Mouse (Mus musculus) left cerebral cortex, postnatal 10 days (tissue): ENCODE results near the gene Ang. TPM values are rescaled to one million over a fixed set of nuclear protein-coding genes. Genes with fewer than 3 reads are reported as not detected.
A peak's percentile ranks its signal among the peaks of the same experiment; 100 is the strongest.

Source experiments
- DNase-seq, 2 experiments: peaks; one replicate each; pipeline ENCODE4 v3.0.0; 2021 to 2022; ENCODE audit warnings: low spot score in 2 of 2, mixed read lengths in 1 of 2; ENCODE audit errors: extremely low spot score in 1 of 2
- intact Hi-C: fragments of 180-260 bp; cut with DNase I; formaldehyde crosslinking; loops from one replicate; pipeline ENCODE4 v1.15.1; 2025
- total RNA-seq, 2 experiments: library from RNA; stranded (reverse); gene quantifications; 2 replicates each; pipeline ENCODE4 v1.2.3; 2021

Gene Ang
- total RNA-seq, 2 experiments from 2014 or later: 2.5 to 3.7 TPM

GRCm38 (mm10) chr14:51106449-51106967 lies 15.6 kb downstream of the Ang start:
- intact Hi-C loops: loop anchor here (10.0 kb wide), 2 partner anchors 138 to 238 kb away; no protein-coding TSS in a partner anchor

GRCm38 (mm10) chr14:51111966-51112365 lies 21.0 kb downstream of the Ang start:
- intact Hi-C loops: no loop called here
- DNase-seq: no peak

More at GRCm38 (mm10) chr14:51106449-51106967, 15.6 kb downstream of the Ang start:
- DNase-seq: no peak

- intact Hi-C loops: no loop called here
- no peak for DNase-seq
Observed at GRCm38 (mm10) chr14:51113476-51113875, 22.5 kb downstream of the Ang start.

- DNase-seq: no peak
- intact Hi-C loops: no loop called here
Observed at GRCm38 (mm10) chr14:51113916-51114560, 23.1 kb downstream of the Ang start, which contains the start of gene Eddm3b. TSS of gene Eddm3b (plus strand) at chr14:51114426.

- intact Hi-C loops: no loop called here
- no peak for DNase-seq
Observed at GRCm38 (mm10) chr14:51125684-51126083, 34.7 kb downstream of the Ang start.

- intact Hi-C loops: no loop called here
- DNase-seq: no peak
Observed at GRCm38 (mm10) chr14:51127648-51128258, 36.8 kb downstream of the Ang start.

- intact Hi-C loops: no loop called here
- no peak for DNase-seq
Observed at GRCm38 (mm10) chr14:51128775-51129623, 38.0 kb downstream of the Ang start.

- intact Hi-C loops: no loop called here
- no peak for DNase-seq
Observed at GRCm38 (mm10) chr14:51129624-51129975, 38.6 kb downstream of the Ang start.

- intact Hi-C loops: no loop called here
- no peak for DNase-seq
Observed at GRCm38 (mm10) chr14:51130315-51130940, 39.5 kb downstream of the Ang start.

- intact Hi-C loops: no loop called here
- no peak for DNase-seq
Observed at GRCm38 (mm10) chr14:51131086-51131815, 40.3 kb downstream of the Ang start.

GRCm38 (mm10) chr14:51132372-51132771 lies 41.4 kb downstream of the Ang start:
- intact Hi-C loops: no loop called here
- no peak for DNase-seq

GRCm38 (mm10) chr14:51140342-51140741 lies 49.4 kb downstream of the Ang start:
- DNase-seq: no peak
- intact Hi-C loops: no loop called here

GRCm38 (mm10) chr14:51142119-51142518 lies 51.2 kb downstream of the Ang start:
- intact Hi-C loops: no loop called here
- no peak for DNase-seq

GRCm38 (mm10) chr14:51142568-51142967 lies 51.6 kb downstream of the Ang start:
- DNase-seq: no peak

GRCm38 (mm10) chr14:51143287-51143686 lies 52.3 kb downstream of the Ang start:
- intact Hi-C loops: no loop called here
- peak in 1 of 2 experiments; percentile 10 for DNase-seq

More at GRCm38 (mm10) chr14:51142568-51142967, 51.6 kb downstream of the Ang start:
- intact Hi-C loops: no loop called here

GRCm38 (mm10) chr14:51143937-51144336 lies 53.0 kb downstream of the Ang start:
- intact Hi-C loops: no loop called here
- no peak for DNase-seq

GRCm38 (mm10) chr14:51144451-51144850 lies 53.5 kb downstream of the Ang start:
- intact Hi-C loops: no loop called here
- no peak for DNase-seq

- no peak for DNase-seq
- intact Hi-C loops: no loop called here
Observed at GRCm38 (mm10) chr14:51145521-51145920, 54.6 kb downstream of the Ang start.
